Mouse (Mus musculus) liver, adult 2 months (tissue): ENCODE measurements at regions not wholly inside any gene's neighbourhood (a gene's known extent, or its start where the extent isn't known, plus 50 kb on each side); places are given as distances from the start of the nearest gene placed in this dataset.

ENCODE experiments used
- CTCF ChIP-seq: fragments of 200-500 bp; IDR thresholded peaks from 2 replicates; pipeline ENCODE4 v1.5.1; 2011; ENCODE audit warnings: low read depth, low read length, control low read depth
- POLR2A ChIP-seq: fragments of 200-500 bp; IDR thresholded peaks from 2 replicates; pipeline ENCODE4 v1.6.1; 2011; ENCODE audit warnings: low read length, control low read depth; ENCODE audit not compliant: insufficient read depth; ENCODE audit errors: extremely low read depth

- TF ChIP-seq CTCF (no peak), POLR2A (no peak)
Measured at GRCm38 (mm10) chr5:148747549-148747948, 181.6 kb downstream of the Katnal1 start.
